Mouse (Mus musculus) MEL (cell line): ENCODE results near the gene Gm3409. TPM values are rescaled to one million over a fixed set of nuclear protein-coding genes. Genes with fewer than 3 reads are reported as not detected.
"Not testable (repeated sequence)": the region's sequence is repeated elsewhere in the genome, so short reads cannot be mapped to it uniquely, and the experiment has no call there.

Experiments used
- DNase-seq: peaks from one replicate; pipeline ENCODE4 v3.0.0; 2011; ENCODE audit warnings: low read depth, low spot score
- H3K27ac ChIP-seq: 2 replicates; pipeline ENCODE4 v1.5.1; 2012; ENCODE audit warnings: low read depth, mild to moderate bottlenecking, control low read depth, low read length, moderate library complexity; ENCODE audit not compliant: control insufficient read depth
- H3K27me3 ChIP-seq, 2 experiments: fragments of 150-350 bp in 1 of 2; sonication (generic) in 1 of 2; 2 replicates each; pipeline ENCODE4 v1.6.1; 2012; ENCODE audit warnings: low read length in 2 of 2, mild to moderate bottlenecking in 2 of 2, improper control_type of control experiment in 1 of 2, moderate library complexity in 1 of 2; ENCODE audit not compliant: insufficient read depth in 2 of 2, control insufficient read depth in 1 of 2
- H3K36me3 ChIP-seq, 2 experiments: 2 replicates each; pipeline ENCODE4 v1.6.1; 2012 to 2014; ENCODE audit warnings: low read length in 2 of 2, improper control_type of control experiment in 1 of 2, inconsistent platforms in 1 of 2, mild to moderate bottlenecking in 1 of 2; ENCODE audit not compliant: insufficient read depth in 2 of 2, control insufficient read depth in 1 of 2
- H3K4me1 ChIP-seq, 2 experiments: fragments of 150-350 bp in 1 of 2; sonication (generic) in 1 of 2; 2 replicates each; pipeline ENCODE4 v1.6.1; 2012; ENCODE audit warnings: low read length in 2 of 2, improper control_type of control experiment in 1 of 2, mild to moderate bottlenecking in 1 of 2; ENCODE audit not compliant: insufficient read depth in 2 of 2, control insufficient read depth in 1 of 2
- H3K4me3 ChIP-seq, 2 experiments: fragments of 150-350 bp in 1 of 2; sonication (generic) in 1 of 2; 2 replicates each; pipeline ENCODE4 v1.5.1; 2012; ENCODE audit warnings: low read depth in 2 of 2, low read length in 2 of 2, mild to moderate bottlenecking in 2 of 2, moderate library complexity in 2 of 2, control low read depth in 1 of 2, improper control_type of control experiment in 1 of 2; ENCODE audit not compliant: control insufficient read depth in 1 of 2, insufficient read depth in 1 of 2
- H3K79me2 ChIP-seq: 2 replicates; pipeline ENCODE4 v1.6.1; 2012; ENCODE audit warnings: mild to moderate bottlenecking, low read length, moderate library complexity; ENCODE audit not compliant: control insufficient read depth, poor library complexity, insufficient read depth
- H3K9ac ChIP-seq: 2 replicates; pipeline ENCODE4 v1.6.1; 2012; ENCODE audit warnings: low read depth, mild to moderate bottlenecking, control low read depth, low read length, moderate library complexity; ENCODE audit not compliant: control insufficient read depth, poor library complexity, severe bottlenecking
- H3K9me3 ChIP-seq: fragments of 150-350 bp; sonication (generic); replicated peaks from 2 replicates; pipeline ENCODE4 v1.6.1; 2012; ENCODE audit warnings: mild to moderate bottlenecking, low read length, improper control_type of control experiment, moderate library complexity; ENCODE audit not compliant: insufficient read depth
- CTCF ChIP-seq, 3 experiments: IDR thresholded peaks in 2 of 3; conservative IDR thresholded peaks in 1 of 3; 2 replicates each; pipeline ENCODE4 v1.5.1; 2011 to 2012; ENCODE audit warnings: low read length in 3 of 3, low read depth in 2 of 3, mild to moderate bottlenecking in 2 of 3, improper control_type of control experiment in 1 of 3, inconsistent platforms in 1 of 3, mixed read lengths in 1 of 3, moderate library complexity in 1 of 3; ENCODE audit not compliant: control insufficient read depth in 1 of 3, insufficient read depth in 1 of 3, poor library complexity in 1 of 3, severe bottlenecking in 1 of 3
- SMC3 ChIP-seq: IDR thresholded peaks from 2 replicates; pipeline ENCODE4 v1.6.1; 2011; ENCODE audit warnings: low read depth, low read length, improper control_type of control experiment
- polyA plus RNA-seq, 2 experiments: library from polyadenylated mRNA; stranded (reverse) in 1 of 2; unstranded in 1 of 2; fragments of >175 nt in 1 of 2; fragments of >200 nt in 1 of 2; gene quantifications; 2 replicates each; pipeline versions ENCODE4 v1.2.1 to v1.2.4; 2012; ENCODE audit warnings: low replicate concordance in 2 of 2, low read depth in 1 of 2; ENCODE audit not compliant: insufficient read length in 2 of 2, insufficient read depth in 1 of 2, missing spikeins in 1 of 2
- total RNA-seq: library from RNA; depleted of rRNA; stranded (reverse); fragments of 300-350 nt; gene quantifications from 2 replicates; pipeline ENCODE4 v1.2.3, GENCODE M21; 2012; rRNA removed

The Gm3409 gene
- total RNA-seq (not detected in 2 replicates), polyA plus RNA-seq (not detected)

DNA sequence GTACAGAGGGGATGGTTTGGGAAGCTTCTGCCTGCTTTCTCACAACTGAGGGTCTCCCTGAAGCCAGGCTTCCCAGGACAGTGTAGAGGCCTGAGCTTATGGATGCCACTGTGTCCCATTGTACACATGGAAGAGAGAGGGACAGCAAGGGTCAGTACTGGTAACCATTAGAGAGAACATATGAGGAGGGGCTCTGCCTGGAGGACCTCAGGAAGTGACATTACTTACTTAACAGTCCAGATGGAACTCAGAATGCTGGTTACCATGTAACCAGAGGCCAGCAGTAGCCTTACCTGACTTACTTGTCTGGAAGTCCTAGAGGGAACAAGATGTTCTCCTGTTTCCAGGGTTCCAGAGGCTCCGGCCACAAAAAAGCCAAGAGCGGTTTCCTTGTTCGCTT, at the start of gene Gm3409:
Gene Gm3409, plus strand, starts transcription at position 301 of the 400 bp plus-strand sequence.
- DNase-seq, H3K9ac ChIP-seq, H3K27ac ChIP-seq: not testable (repeated sequence)

DNA sequence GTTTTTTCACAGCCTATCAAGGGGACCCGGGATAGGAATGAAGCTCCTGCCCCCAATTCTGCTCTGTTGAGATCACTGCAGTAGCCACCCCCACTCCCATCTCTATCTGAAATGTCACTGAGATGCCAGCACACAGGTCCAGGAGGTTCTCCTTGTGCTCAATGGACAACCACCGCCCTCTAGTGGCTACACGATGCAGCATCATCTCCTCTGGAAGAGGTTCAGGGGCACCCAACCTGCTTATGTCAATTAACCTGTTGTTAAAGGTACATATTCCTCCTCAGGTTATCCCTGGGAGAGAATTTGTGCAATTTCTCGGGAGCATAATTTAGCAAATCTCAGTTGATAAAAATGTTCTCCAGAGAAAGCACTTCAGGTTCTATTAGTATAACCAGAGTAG, 48.5 kb upstream of the Gm3409 start:
- DNase-seq, result peak; percentile 24
- not testable (repeated sequence) for H3K27ac ChIP-seq, H3K9ac ChIP-seq, H3K36me3 ChIP-seq, H3K4me1 ChIP-seq, H3K9me3 ChIP-seq, H3K4me3 ChIP-seq, H3K79me2 ChIP-seq, H3K27me3 ChIP-seq
- TF ChIP-seq CTCF (IDR thresholded peaks at IDR 0.05 in 2 of 3, conservative IDR thresholded peaks at IDR 0.05 in 1 of 3; ENCODE audit: control insufficient read depth in 1 of 3, insufficient read depth in 1 of 3, low read depth in 2 of 3, low read length in 3 of 3, poor library complexity in 1 of 3, severe bottlenecking in 1 of 3) (peak; percentile 15 to 19 (median 18); a peak in 4 of 6 replicates), SMC3 (0 out of 2 replicates have a peak, but pooled peaks have one; percentile 6)

More for the DNA sequence above, at the start of gene Gm3409:
- H3K27me3 ChIP-seq, H3K9me3 ChIP-seq, H3K4me3 ChIP-seq, H3K79me2 ChIP-seq, H3K4me1 ChIP-seq, H3K36me3 ChIP-seq: not testable (repeated sequence)

DNA sequence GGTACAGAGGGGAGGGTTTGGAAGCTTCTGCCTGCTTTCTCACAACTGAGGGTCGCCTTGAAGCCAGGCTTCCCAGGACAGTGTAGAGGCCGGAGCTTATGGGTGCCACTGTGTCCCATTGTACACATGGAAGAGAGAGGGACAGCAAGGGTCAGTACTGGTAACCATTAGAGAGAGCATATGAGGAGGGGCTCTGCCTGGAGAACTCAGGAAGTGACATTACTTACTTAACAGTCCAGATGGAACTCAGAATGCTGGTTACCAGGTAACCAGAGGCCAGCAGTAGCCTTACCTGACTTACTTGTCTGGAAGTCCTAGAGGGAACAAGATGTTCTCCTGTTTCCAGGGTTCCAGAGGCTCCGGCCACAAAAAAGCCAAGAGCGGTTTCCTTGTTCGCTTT, 46.4 kb upstream of the Gm3409 start, which contains the start of gene Gm6370:
Gene Gm6370, plus strand, starts transcription at position 301 of the 400 bp plus-strand sequence.
- H3K9ac ChIP-seq, result not testable (repeated sequence)

GRCm38 (mm10) chr5:146502099-146502498, 35.3 kb upstream of the Gm3409 start, which contains the start of gene 4930449I24Rik:
Gene 4930449I24Rik, plus strand, starts transcription at chr5:146502399.
- not testable (repeated sequence) for H3K9ac ChIP-seq, H3K4me1 ChIP-seq, DNase-seq, H3K9me3 ChIP-seq, H3K4me3 ChIP-seq, H3K27me3 ChIP-seq, H3K27ac ChIP-seq, H3K79me2 ChIP-seq, H3K36me3 ChIP-seq

More for the DNA sequence above, 46.4 kb upstream of the Gm3409 start, which contains the start of gene Gm6370:
- not testable (repeated sequence) for H3K27me3 ChIP-seq, DNase-seq, H3K9me3 ChIP-seq, H3K4me1 ChIP-seq, H3K79me2 ChIP-seq, H3K27ac ChIP-seq, H3K36me3 ChIP-seq, H3K4me3 ChIP-seq

- not testable (repeated sequence) for H3K79me2 ChIP-seq, DNase-seq, H3K9ac ChIP-seq, H3K27ac ChIP-seq, H3K4me3 ChIP-seq, H3K4me1 ChIP-seq, H3K36me3 ChIP-seq, H3K27me3 ChIP-seq, H3K9me3 ChIP-seq
These were observed 23.6 kb upstream of the Gm3409 start, which contains the start of gene Gm3402 for GRCm38 (mm10) chr5:146513823-146514222. Gene Gm3402, plus strand, starts transcription at chr5:146514123.

- H3K9ac ChIP-seq, H3K27me3 ChIP-seq, H3K79me2 ChIP-seq, H3K36me3 ChIP-seq, H3K4me3 ChIP-seq, H3K4me1 ChIP-seq, H3K9me3 ChIP-seq, DNase-seq, H3K27ac ChIP-seq: not testable (repeated sequence)
These were observed 11.9 kb upstream of the Gm3409 start, which contains the start of gene Gm3404 for GRCm38 (mm10) chr5:146525501-146525900. Gene Gm3404, plus strand, starts transcription at chr5:146525801.

GRCm38 (mm10) chr5:146555836-146556235, 18.4 kb downstream of the Gm3409 start, which contains the start of gene Gm3415:
Gene Gm3415, plus strand, starts transcription at chr5:146556136.
- not testable (repeated sequence) for H3K79me2 ChIP-seq, H3K4me1 ChIP-seq, H3K4me3 ChIP-seq, H3K36me3 ChIP-seq, H3K9me3 ChIP-seq, H3K9ac ChIP-seq, DNase-seq, H3K27me3 ChIP-seq, H3K27ac ChIP-seq
